Mouse (Mus musculus): Measurements from ENCODE around the gene Exoc3l4. TPM values are rescaled to one million over a fixed set of nuclear protein-coding genes. Genes with fewer than 3 reads are reported as not detected.

Gene Exoc3l4
- polyA plus RNA-seq, 1 experiment from 2014 or later: 9.4 TPM

GRCm38 (mm10) chr12:111447898-111448760, 31.3 kb downstream of the Exoc3l4 start:
- ATAC-seq (ENCODE audit: insufficient number of reproducible peaks, insufficient read depth, low FRiP score, low read depth): no peak
- Histone ChIP-seq H3K36me3 (ENCODE audit: control insufficient read depth, insufficient read depth, low read length) (no peaks in the 10 kb centered on the region), H3K4me3 (ENCODE audit: control insufficient read depth in 1 of 2, insufficient read depth in 1 of 2, low read depth in 1 of 2, low read length in 2 of 2) (no peak overlapping the region), H3K4me1 (ENCODE audit: control insufficient read depth in 2 of 2, insufficient read depth in 2 of 2, low read length in 2 of 2) (peaks cover 19 to 38% of the 10 kb centered on the region in 2 experiments), H3K9ac (ENCODE audit: low read length) (no peak overlapping the region), H3K27ac (replicated peaks in 1 of 2; ENCODE audit: control insufficient read depth in 1 of 2, insufficient read depth in 1 of 2, low read depth in 2 of 2, low read length in 2 of 2) (no peak overlapping the region), H3K4me2 (ENCODE audit: low read length) (no peak overlapping the region), H3K27me3 (ENCODE audit: control insufficient read depth, insufficient read depth, low read length) (peaks cover 86% of the 10 kb centered on the region), H3K9me3 (ENCODE audit: control insufficient read depth, low read length) (no peaks in the 10 kb centered on the region)
- 37% methylated on average over 22 of the region's 22 CpGs for WGBS

GRCm38 (mm10) chr12:111448931-111449705, 32.3 kb downstream of the Exoc3l4 start:
- H3K4me1 ChIP-seq (ENCODE audit: control insufficient read depth in 2 of 2, insufficient read depth in 2 of 2, low read length in 2 of 2): peaks cover 19 to 35% of the 10 kb centered on the region in 2 experiments
- ATAC-seq (ENCODE audit: insufficient number of reproducible peaks, insufficient read depth, low FRiP score, low read depth): no peak
- H3K27me3 ChIP-seq (ENCODE audit: control insufficient read depth, insufficient read depth, low read length): peaks cover 84% of the 10 kb centered on the region
- no peak overlapping the region for H3K9ac ChIP-seq (ENCODE audit: low read length)
- no peak overlapping the region for H3K4me3 ChIP-seq (ENCODE audit: control insufficient read depth in 1 of 2, insufficient read depth in 1 of 2, low read depth in 1 of 2, low read length in 2 of 2)
- no peaks in the 10 kb centered on the region for H3K9me3 ChIP-seq (ENCODE audit: control insufficient read depth, low read length)
- no peak overlapping the region for H3K4me2 ChIP-seq (ENCODE audit: low read length)
- no peak overlapping the region for H3K27ac ChIP-seq (replicated peaks in 1 of 2; ENCODE audit: control insufficient read depth in 1 of 2, insufficient read depth in 1 of 2, low read depth in 2 of 2, low read length in 2 of 2)
- no peaks in the 10 kb centered on the region for H3K36me3 ChIP-seq (ENCODE audit: control insufficient read depth, insufficient read depth, low read length)
- 35% methylated on average over 13 of the region's 14 CpGs for WGBS

DNA sequence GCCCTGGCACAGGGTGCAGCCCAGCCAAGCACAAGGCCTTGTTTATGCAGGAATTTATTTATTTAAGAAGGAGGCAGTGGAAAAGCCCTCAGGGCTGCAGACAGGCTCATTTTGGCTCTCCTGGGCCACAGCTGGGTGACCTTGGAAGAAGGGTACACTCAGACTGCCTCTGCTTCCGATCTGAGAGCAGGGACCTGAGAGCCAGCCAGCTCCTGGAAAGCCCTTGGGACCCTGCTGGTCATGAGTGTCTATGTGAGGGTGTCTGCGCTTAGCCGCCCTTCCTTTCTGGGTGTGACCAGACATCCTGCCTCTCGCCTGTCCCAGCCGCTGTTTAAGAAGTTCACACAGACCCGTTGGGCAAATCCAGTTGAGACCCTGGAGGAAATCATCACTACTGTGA, 33.5 kb downstream of the Exoc3l4 start:
- no peaks in the 10 kb centered on the region for H3K9me3 ChIP-seq (ENCODE audit: control insufficient read depth, low read length)
- 35% methylated on average over 6 of the region's 6 CpGs for WGBS
- H3K27me3 ChIP-seq (ENCODE audit: control insufficient read depth, insufficient read depth, low read length): peaks cover 80% of the 10 kb centered on the region

GRCm38 (mm10) chr12:111451561-111451960, 34.7 kb downstream of the Exoc3l4 start:
- 84% methylated on average over 7 of the region's 7 CpGs for WGBS
- H3K4me1 ChIP-seq (ENCODE audit: control insufficient read depth in 2 of 2, insufficient read depth in 2 of 2, low read length in 2 of 2): peaks cover 25 to 47% of the 10 kb centered on the region in 2 experiments
- H3K36me3 ChIP-seq (ENCODE audit: control insufficient read depth, insufficient read depth, low read length): no peaks in the 10 kb centered on the region
- no peaks in the 10 kb centered on the region for H3K9me3 ChIP-seq (ENCODE audit: control insufficient read depth, low read length)
- H3K9ac ChIP-seq (ENCODE audit: low read length): no peak overlapping the region
- no peak for ATAC-seq (ENCODE audit: insufficient number of reproducible peaks, insufficient read depth, low FRiP score, low read depth)
- peaks cover 69% of the 10 kb centered on the region for H3K27me3 ChIP-seq (ENCODE audit: control insufficient read depth, insufficient read depth, low read length)
- no peak overlapping the region for H3K27ac ChIP-seq (replicated peaks in 1 of 2; ENCODE audit: control insufficient read depth in 1 of 2, insufficient read depth in 1 of 2, low read depth in 2 of 2, low read length in 2 of 2)
- no peak overlapping the region for H3K4me3 ChIP-seq (ENCODE audit: control insufficient read depth in 1 of 2, insufficient read depth in 1 of 2, low read depth in 1 of 2, low read length in 2 of 2)
- H3K4me2 ChIP-seq (ENCODE audit: low read length): no peak overlapping the region

More for the DNA sequence above, 33.5 kb downstream of the Exoc3l4 start:
- no peak overlapping the region for H3K27ac ChIP-seq (replicated peaks in 1 of 2; ENCODE audit: control insufficient read depth in 1 of 2, insufficient read depth in 1 of 2, low read depth in 2 of 2, low read length in 2 of 2)
- H3K36me3 ChIP-seq (ENCODE audit: control insufficient read depth, insufficient read depth, low read length): no peaks in the 10 kb centered on the region
- no peak for ATAC-seq (ENCODE audit: insufficient number of reproducible peaks, insufficient read depth, low FRiP score, low read depth)
- no peak overlapping the region for H3K9ac ChIP-seq (ENCODE audit: low read length)
- no peak overlapping the region for H3K4me2 ChIP-seq (ENCODE audit: low read length)
- no peak overlapping the region for H3K4me3 ChIP-seq (ENCODE audit: control insufficient read depth in 1 of 2, insufficient read depth in 1 of 2, low read depth in 1 of 2, low read length in 2 of 2)
- H3K4me1 ChIP-seq (ENCODE audit: control insufficient read depth in 2 of 2, insufficient read depth in 2 of 2, low read length in 2 of 2): peaks cover 19 to 42% of the 10 kb centered on the region in 2 experiments

- H3K9me3 ChIP-seq (ENCODE audit: control insufficient read depth, low read length): no peaks in the 10 kb centered on the region
- peaks cover 22 to 31% of the 10 kb centered on the region in 2 experiments for H3K4me1 ChIP-seq (ENCODE audit: control insufficient read depth in 2 of 2, insufficient read depth in 2 of 2, low read length in 2 of 2)
- H3K27me3 ChIP-seq (ENCODE audit: control insufficient read depth, insufficient read depth, low read length): peaks cover 63% of the 10 kb centered on the region
- H3K36me3 ChIP-seq (ENCODE audit: control insufficient read depth, insufficient read depth, low read length): no peaks in the 10 kb centered on the region
- H3K4me2 ChIP-seq (ENCODE audit: low read length): no peak overlapping the region
- 17% methylated on average over 4 of the region's 4 CpGs for WGBS
- ATAC-seq (ENCODE audit: insufficient number of reproducible peaks, insufficient read depth, low FRiP score, low read depth): no peak
- no peak overlapping the region for H3K4me3 ChIP-seq (ENCODE audit: control insufficient read depth in 1 of 2, insufficient read depth in 1 of 2, low read depth in 1 of 2, low read length in 2 of 2)
- H3K27ac ChIP-seq (replicated peaks in 1 of 2; ENCODE audit: control insufficient read depth in 1 of 2, insufficient read depth in 1 of 2, low read depth in 2 of 2, low read length in 2 of 2): no peak overlapping the region
- no peak overlapping the region for H3K9ac ChIP-seq (ENCODE audit: low read length)
Observed at GRCm38 (mm10) chr12:111454021-111454420, 37.2 kb downstream of the Exoc3l4 start.

DNA sequence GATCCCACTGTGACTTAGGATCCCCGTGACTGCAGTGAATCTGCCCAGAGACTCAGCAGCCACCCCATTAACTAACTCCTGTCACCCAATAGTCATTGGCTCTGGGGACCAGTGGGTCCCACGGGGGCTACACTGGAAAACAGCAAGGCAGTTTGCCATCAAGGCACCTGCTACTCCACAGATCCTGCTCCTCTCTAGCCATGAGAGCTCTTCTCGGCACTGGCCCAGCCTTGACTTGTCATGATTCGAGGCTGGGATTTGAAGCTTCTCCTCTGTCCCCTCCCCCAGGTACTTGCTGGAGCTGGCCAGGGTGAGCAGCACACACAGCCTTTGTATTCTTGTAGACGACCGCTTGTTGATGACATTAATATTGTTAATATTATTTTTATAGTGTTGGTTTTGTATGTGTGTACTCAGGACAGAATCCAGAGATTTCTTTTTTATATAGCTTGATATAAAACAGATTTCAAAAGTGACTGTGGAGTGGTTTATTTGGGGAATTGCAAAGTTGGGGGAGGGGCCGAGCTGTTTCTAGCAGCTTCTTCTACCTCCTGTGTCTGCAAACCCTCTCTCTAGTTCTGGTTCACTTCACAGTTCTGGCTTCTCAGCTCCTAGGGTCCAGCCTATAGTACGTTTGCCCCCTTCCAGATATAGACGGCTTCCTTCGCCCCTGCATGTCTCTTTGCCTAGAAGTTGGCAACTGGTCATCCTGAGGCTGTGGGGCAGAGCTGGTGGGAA, 37.9 kb downstream of the Exoc3l4 start:
- Histone ChIP-seq H3K4me3 (ENCODE audit: control insufficient read depth in 1 of 2, insufficient read depth in 1 of 2, low read depth in 1 of 2, low read length in 2 of 2) (no peak overlapping the region), H3K27me3 (ENCODE audit: control insufficient read depth, insufficient read depth, low read length) (peaks cover 63% of the 10 kb centered on the region), H3K27ac (replicated peaks in 1 of 2; ENCODE audit: control insufficient read depth in 1 of 2, insufficient read depth in 1 of 2, low read depth in 2 of 2, low read length in 2 of 2) (no peak overlapping the region), H3K4me2 (ENCODE audit: low read length) (no peak overlapping the region), H3K9me3 (ENCODE audit: control insufficient read depth, low read length) (no peaks in the 10 kb centered on the region), H3K36me3 (ENCODE audit: control insufficient read depth, insufficient read depth, low read length) (no peaks in the 10 kb centered on the region), H3K4me1 (ENCODE audit: control insufficient read depth in 2 of 2, insufficient read depth in 2 of 2, low read length in 2 of 2) (peaks cover 18 to 24% of the 10 kb centered on the region in 2 experiments), H3K9ac (ENCODE audit: low read length) (no peak overlapping the region)
- ATAC-seq (ENCODE audit: insufficient number of reproducible peaks, insufficient read depth, low FRiP score, low read depth): no peak
- 52% methylated on average over 10 of the region's 10 CpGs for WGBS

DNA sequence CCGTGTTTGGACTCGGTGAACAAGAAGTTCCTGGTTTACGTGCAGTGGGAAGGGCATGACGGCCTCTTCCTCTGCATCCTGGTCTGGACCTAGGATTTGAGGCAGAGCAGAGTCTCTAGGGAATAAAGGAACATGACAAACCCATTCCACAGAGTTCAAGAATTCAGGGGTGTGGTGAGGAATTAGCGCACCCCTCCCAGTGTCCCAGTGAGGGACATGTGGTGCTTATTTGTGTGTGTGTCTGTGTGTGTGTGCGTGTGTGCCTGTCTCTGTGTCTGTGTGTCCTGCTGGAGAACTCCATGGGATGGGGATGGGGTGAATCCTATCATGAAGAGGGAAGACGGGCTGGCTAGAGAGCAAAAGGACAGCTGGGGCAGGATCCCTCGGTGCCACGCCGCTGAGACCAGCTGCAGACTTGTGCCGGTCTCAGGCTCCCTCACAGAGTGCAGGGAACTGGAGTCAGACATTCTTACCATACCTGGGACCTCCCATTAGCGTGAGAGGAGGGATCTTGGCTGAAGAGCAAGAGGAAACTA, 38.6 kb downstream of the Exoc3l4 start:
- Histone ChIP-seq H3K9ac (ENCODE audit: low read length) (no peak overlapping the region), H3K4me2 (ENCODE audit: low read length) (no peak overlapping the region), H3K36me3 (ENCODE audit: control insufficient read depth, insufficient read depth, low read length) (no peaks in the 10 kb centered on the region), H3K4me1 (ENCODE audit: control insufficient read depth in 2 of 2, insufficient read depth in 2 of 2, low read length in 2 of 2) (peaks cover 11 to 18% of the 10 kb centered on the region in 2 experiments; a peak in 3 of 4 replicates), H3K9me3 (ENCODE audit: control insufficient read depth, low read length) (no peaks in the 10 kb centered on the region), H3K27me3 (ENCODE audit: control insufficient read depth, insufficient read depth, low read length) (peaks cover 57% of the 10 kb centered on the region), H3K4me3 (ENCODE audit: control insufficient read depth in 1 of 2, insufficient read depth in 1 of 2, low read depth in 1 of 2, low read length in 2 of 2) (no peak overlapping the region), H3K27ac (replicated peaks in 1 of 2; ENCODE audit: control insufficient read depth in 1 of 2, insufficient read depth in 1 of 2, low read depth in 2 of 2, low read length in 2 of 2) (no peak overlapping the region)
- no peak for ATAC-seq (ENCODE audit: insufficient number of reproducible peaks, insufficient read depth, low FRiP score, low read depth)
- WGBS: 53% methylated on average over 12 of the region's 12 CpGs
